Mouse (Mus musculus): ENCODE data around the gene Pip4k2a. TPM values are rescaled to one million over a fixed set of nuclear protein-coding genes. Genes with fewer than 3 reads are reported as not detected.

The Pip4k2a gene
- polyA plus RNA-seq, 1 experiment from 2014 or later = 11.8 TPM

- WGBS = 73% methylated on average over 6 of the region's 6 CpGs
- no peaks in the 10 kb centered on the region for H3K36me3 ChIP-seq (ENCODE audit: control insufficient read depth, insufficient read depth, low read length)
Measured at GRCm38 (mm10) chr2:18831031-18831774, 166.7 kb downstream of the Pip4k2a start.

GRCm38 (mm10) chr2:18822711-18823110, 175.2 kb downstream of the Pip4k2a start:
- Histone ChIP-seq H3K27me3 (ENCODE audit: control insufficient read depth, insufficient read depth, low read length) (no peaks in the 10 kb centered on the region), H3K36me3 (ENCODE audit: control insufficient read depth, insufficient read depth, low read length) (no peaks in the 10 kb centered on the region), H3K9ac (replicated peaks; ENCODE audit: low read length) (no peak overlapping the region), H3K4me1 (ENCODE audit: control insufficient read depth, insufficient read depth, low read length) (peaks cover 3% of the 10 kb centered on the region; the same call in 1 of the 2 replicates), H3K4me3 (replicated peaks; ENCODE audit: low read depth, low read length) (no peak overlapping the region), H3K27ac (replicated peaks; ENCODE audit: low read depth, low read length) (no peak overlapping the region), H3K4me2 (ENCODE audit: low read length) (no peak overlapping the region), H3K9me3 (ENCODE audit: control insufficient read depth, low read length) (no peaks in the 10 kb centered on the region)
- ATAC-seq (ENCODE audit: low FRiP score, low TSS enrichment) (no peak), DNase-seq (peak; percentile 44)
- 57% methylated on average over 9 of the region's 9 CpGs for WGBS

More at GRCm38 (mm10) chr2:18831031-18831774, 166.7 kb downstream of the Pip4k2a start:
- Histone ChIP-seq H3K9ac (replicated peaks; ENCODE audit: low read length) (no peak overlapping the region), H3K27ac (replicated peaks; ENCODE audit: low read depth, low read length) (no peak overlapping the region), H3K27me3 (ENCODE audit: control insufficient read depth, insufficient read depth, low read length) (no peaks in the 10 kb centered on the region), H3K4me2 (ENCODE audit: low read length) (no peak overlapping the region), H3K4me3 (replicated peaks; ENCODE audit: low read depth, low read length) (no peak overlapping the region), H3K4me1 (ENCODE audit: control insufficient read depth, insufficient read depth, low read length) (no peaks in the 10 kb centered on the region), H3K9me3 (ENCODE audit: control insufficient read depth, low read length) (no peaks in the 10 kb centered on the region)
- DNase-seq (no peak), ATAC-seq (ENCODE audit: low FRiP score, low TSS enrichment) (no peak)

GRCm38 (mm10) chr2:18821451-18822379, 176.2 kb downstream of the Pip4k2a start:
- Histone ChIP-seq H3K4me3 (replicated peaks; ENCODE audit: low read depth, low read length) (no peak overlapping the region), H3K4me1 (ENCODE audit: control insufficient read depth, insufficient read depth, low read length) (peaks cover 3% of the 10 kb centered on the region; the same call in 1 of the 2 replicates), H3K36me3 (ENCODE audit: control insufficient read depth, insufficient read depth, low read length) (no peaks in the 10 kb centered on the region), H3K4me2 (ENCODE audit: low read length) (no peak overlapping the region), H3K9me3 (ENCODE audit: control insufficient read depth, low read length) (no peaks in the 10 kb centered on the region), H3K9ac (replicated peaks; ENCODE audit: low read length) (no peak overlapping the region), H3K27ac (replicated peaks; ENCODE audit: low read depth, low read length) (no peak overlapping the region), H3K27me3 (ENCODE audit: control insufficient read depth, insufficient read depth, low read length) (no peaks in the 10 kb centered on the region)
- ATAC-seq (ENCODE audit: low FRiP score, low TSS enrichment) = no peak
- WGBS = 48% methylated on average over 18 of the region's 18 CpGs
- peak; percentile 47 for DNase-seq

GRCm38 (mm10) chr2:18819520-18819919, 178.4 kb downstream of the Pip4k2a start:
- H3K36me3 ChIP-seq (ENCODE audit: control insufficient read depth, insufficient read depth, low read length) = no peaks in the 10 kb centered on the region
- H3K4me1 ChIP-seq (ENCODE audit: control insufficient read depth, insufficient read depth, low read length) = peaks cover 3% of the 10 kb centered on the region; the same call in 1 of the 2 replicates
- DNase-seq (no peak), ATAC-seq (ENCODE audit: low FRiP score, low TSS enrichment) (no peak)
- H3K9me3 ChIP-seq (ENCODE audit: control insufficient read depth, low read length) = no peaks in the 10 kb centered on the region
- no peak overlapping the region for H3K9ac ChIP-seq (replicated peaks; ENCODE audit: low read length)
- no peak overlapping the region for H3K4me2 ChIP-seq (ENCODE audit: low read length)
- WGBS = 84% methylated on average over 7 of the region's 7 CpGs
- no peak overlapping the region for H3K4me3 ChIP-seq (replicated peaks; ENCODE audit: low read depth, low read length)
- H3K27me3 ChIP-seq (ENCODE audit: control insufficient read depth, insufficient read depth, low read length) = no peaks in the 10 kb centered on the region
- H3K27ac ChIP-seq (replicated peaks; ENCODE audit: low read depth, low read length) = no peak overlapping the region

- 85% methylated on average over 2 of the region's 2 CpGs for WGBS
- Histone ChIP-seq H3K4me2 (ENCODE audit: low read length) (no peak overlapping the region), H3K9ac (replicated peaks; ENCODE audit: low read length) (no peak overlapping the region), H3K27ac (replicated peaks; ENCODE audit: low read depth, low read length) (no peak overlapping the region), H3K27me3 (ENCODE audit: control insufficient read depth, insufficient read depth, low read length) (no peaks in the 10 kb centered on the region), H3K4me3 (replicated peaks; ENCODE audit: low read depth, low read length) (no peak overlapping the region), H3K36me3 (ENCODE audit: control insufficient read depth, insufficient read depth, low read length) (no peaks in the 10 kb centered on the region), H3K4me1 (ENCODE audit: control insufficient read depth, insufficient read depth, low read length) (0 out of 2 replicates have a peak, but pooled peaks cover 4% of the 10 kb centered on the region), H3K9me3 (ENCODE audit: control insufficient read depth, low read length) (no peaks in the 10 kb centered on the region)
- DNase-seq (no peak), ATAC-seq (ENCODE audit: low FRiP score, low TSS enrichment) (no peak)
Measured at GRCm38 (mm10) chr2:18816036-18816435, 181.9 kb downstream of the Pip4k2a start.

- Histone ChIP-seq H3K4me2 (ENCODE audit: low read length) (no peak overlapping the region), H3K36me3 (ENCODE audit: control insufficient read depth, insufficient read depth, low read length) (no peaks in the 10 kb centered on the region), H3K27ac (replicated peaks; ENCODE audit: low read depth, low read length) (no peak overlapping the region), H3K4me1 (ENCODE audit: control insufficient read depth, insufficient read depth, low read length) (0 out of 2 replicates have a peak, but pooled peaks cover 4% of the 10 kb centered on the region), H3K4me3 (replicated peaks; ENCODE audit: low read depth, low read length) (no peak overlapping the region), H3K9ac (replicated peaks; ENCODE audit: low read length) (no peak overlapping the region), H3K9me3 (ENCODE audit: control insufficient read depth, low read length) (no peaks in the 10 kb centered on the region), H3K27me3 (ENCODE audit: control insufficient read depth, insufficient read depth, low read length) (no peaks in the 10 kb centered on the region)
- 79% methylated on average over 6 of the region's 6 CpGs for WGBS
- ATAC-seq (ENCODE audit: low FRiP score, low TSS enrichment) (no peak), DNase-seq (no peak)
Measured at GRCm38 (mm10) chr2:18815336-18815965, 182.5 kb downstream of the Pip4k2a start.

- Histone ChIP-seq H3K9me3 (ENCODE audit: control insufficient read depth, low read length) (no peaks in the 10 kb centered on the region), H3K4me3 (replicated peaks; ENCODE audit: low read depth, low read length) (no peak overlapping the region), H3K9ac (replicated peaks; ENCODE audit: low read length) (no peak overlapping the region), H3K4me2 (ENCODE audit: low read length) (no peak overlapping the region), H3K27ac (replicated peaks; ENCODE audit: low read depth, low read length) (no peak overlapping the region), H3K27me3 (ENCODE audit: control insufficient read depth, insufficient read depth, low read length) (no peaks in the 10 kb centered on the region), H3K4me1 (ENCODE audit: control insufficient read depth, insufficient read depth, low read length) (0 out of 2 replicates have a peak, but pooled peaks cover 4% of the 10 kb centered on the region), H3K36me3 (ENCODE audit: control insufficient read depth, insufficient read depth, low read length) (no peaks in the 10 kb centered on the region)
- WGBS = 57% methylated on average over 5 of the region's 5 CpGs
- no peak for DNase-seq
- ATAC-seq (ENCODE audit: low FRiP score, low TSS enrichment) = no peak
Measured at GRCm38 (mm10) chr2:18814447-18814804, 183.5 kb downstream of the Pip4k2a start.

GRCm38 (mm10) chr2:18813683-18814446, 184.1 kb downstream of the Pip4k2a start:
- H3K4me3 ChIP-seq (replicated peaks; ENCODE audit: low read depth, low read length) = no peak overlapping the region
- no peaks in the 10 kb centered on the region for H3K27me3 ChIP-seq (ENCODE audit: control insufficient read depth, insufficient read depth, low read length)
- H3K4me1 ChIP-seq (ENCODE audit: control insufficient read depth, insufficient read depth, low read length) = 0 out of 2 replicates have a peak, but pooled peaks cover 4% of the 10 kb centered on the region
- no peak overlapping the region for H3K9ac ChIP-seq (replicated peaks; ENCODE audit: low read length)
- peak; percentile 33 for DNase-seq
- WGBS = 66% methylated on average over 11 of the region's 11 CpGs
- no peak overlapping the region for H3K27ac ChIP-seq (replicated peaks; ENCODE audit: low read depth, low read length)
- ATAC-seq (ENCODE audit: low FRiP score, low TSS enrichment) = no peak
- H3K4me2 ChIP-seq (ENCODE audit: low read length) = no peak overlapping the region
- H3K9me3 ChIP-seq (ENCODE audit: control insufficient read depth, low read length) = no peaks in the 10 kb centered on the region
- no peaks in the 10 kb centered on the region for H3K36me3 ChIP-seq (ENCODE audit: control insufficient read depth, insufficient read depth, low read length)
